Mouse (Mus musculus) cerebellum, adult 18-20 months (tissue): ENCODE data around the gene Pard3b.

Source experiments
- DNase-seq, 2 experiments: peaks; one replicate each; pipeline ENCODE4 v3.0.0; 2021

Pard3b gene

GRCm38 (mm10) chr1:62510501-62510900, 871.9 kb downstream of the Pard3b start:
- no peak for DNase-seq

GRCm38 (mm10) chr1:62511681-62512080, 873.1 kb downstream of the Pard3b start:
- no peak for DNase-seq

- no peak for DNase-seq
Measured at GRCm38 (mm10) chr1:62518621-62519213, 880.1 kb downstream of the Pard3b start.

GRCm38 (mm10) chr1:62521368-62521767, 882.7 kb downstream of the Pard3b start:
- DNase-seq: no peak

- DNase-seq: no peak
Measured at GRCm38 (mm10) chr1:62522761-62523160, 884.1 kb downstream of the Pard3b start.

GRCm38 (mm10) chr1:62527788-62528187, 889.2 kb downstream of the Pard3b start:
- DNase-seq: no peak

- no peak for DNase-seq
Measured at GRCm38 (mm10) chr1:62529941-62530340, 891.3 kb downstream of the Pard3b start.

- no peak for DNase-seq
Measured at GRCm38 (mm10) chr1:62532426-62533126, 894.0 kb downstream of the Pard3b start.

- no peak for DNase-seq
Measured at GRCm38 (mm10) chr1:62548953-62549352, 910.3 kb downstream of the Pard3b start.

GRCm38 (mm10) chr1:62550546-62550945, 911.9 kb downstream of the Pard3b start:
- DNase-seq: no peak

- no peak for DNase-seq
Measured at GRCm38 (mm10) chr1:62551516-62551915, 912.9 kb downstream of the Pard3b start.

- DNase-seq: no peak
Measured at GRCm38 (mm10) chr1:62555838-62556237, 917.2 kb downstream of the Pard3b start.

GRCm38 (mm10) chr1:62562987-62563386, 924.4 kb downstream of the Pard3b start:
- no peak for DNase-seq

- DNase-seq: no peak
Measured at GRCm38 (mm10) chr1:62564245-62565119, 925.9 kb downstream of the Pard3b start.

- no peak for DNase-seq
Measured at GRCm38 (mm10) chr1:62565120-62565809, 926.6 kb downstream of the Pard3b start.

- DNase-seq: no peak
Measured at GRCm38 (mm10) chr1:62566596-62566995, 928.0 kb downstream of the Pard3b start.

- DNase-seq: no peak
Measured at GRCm38 (mm10) chr1:62576939-62577590, 938.4 kb downstream of the Pard3b start.

GRCm38 (mm10) chr1:62579024-62579765, 940.6 kb downstream of the Pard3b start:
- no peak for DNase-seq

GRCm38 (mm10) chr1:62580314-62580935, 941.8 kb downstream of the Pard3b start:
- no peak for DNase-seq

GRCm38 (mm10) chr1:62582476-62582875, 943.9 kb downstream of the Pard3b start:
- no peak for DNase-seq

GRCm38 (mm10) chr1:62587536-62587935, 948.9 kb downstream of the Pard3b start:
- DNase-seq: no peak
